Mouse (Mus musculus) neural tube, embryonic 13.5 days (tissue): Measurements from ENCODE around the gene Dclk1. TPM values are rescaled to one million over a fixed set of nuclear protein-coding genes. Genes with fewer than 3 reads are reported as not detected.
A peak's percentile ranks its signal among the peaks of the same experiment; 100 is the strongest.

Experiments used
- ATAC-seq: fragments of 200-750 bp; cut with Nextera tagmentation; 2 replicates; pipeline ENCODE4 v1.8.0; 2017; ENCODE audit warnings: low read depth, mild to moderate bottlenecking, moderate TSS enrichment, moderate library complexity
- H3K27ac ChIP-seq: fragments of 300-500 bp; sonication (generic); replicated peaks from 2 replicates; pipeline ENCODE4 v1.5.1; 2015; ENCODE audit warnings: moderate library complexity, mild to moderate bottlenecking, inconsistent platforms
- H3K27me3 ChIP-seq: fragments of 300-500 bp; sonication (generic); 2 replicates; pipeline ENCODE4 v1.6.1; 2015; ENCODE audit warnings: mild to moderate bottlenecking, inconsistent platforms
- H3K36me3 ChIP-seq: fragments of 300-500 bp; sonication (generic); 2 replicates; pipeline ENCODE4 v1.6.1; 2015; ENCODE audit warnings: mild to moderate bottlenecking, inconsistent platforms
- H3K4me1 ChIP-seq: fragments of 300-500 bp; sonication (generic); replicated peaks from 2 replicates; pipeline ENCODE4 v1.6.1; 2015; ENCODE audit warnings: inconsistent platforms
- H3K4me2 ChIP-seq: fragments of 300-500 bp; sonication (generic); 2 replicates; pipeline ENCODE4 v1.6.1; 2015; ENCODE audit warnings: inconsistent platforms, mild to moderate bottlenecking, moderate library complexity
- H3K4me3 ChIP-seq: fragments of 300-500 bp; sonication (generic); 2 replicates; pipeline ENCODE4 v1.5.1; 2015; ENCODE audit warnings: mild to moderate bottlenecking, inconsistent platforms
- H3K9ac ChIP-seq: fragments of 300-500 bp; sonication (generic); 2 replicates; pipeline ENCODE4 v1.6.1; 2015; ENCODE audit warnings: moderate library complexity, mild to moderate bottlenecking, inconsistent platforms
- H3K9me3 ChIP-seq: fragments of 300-500 bp; sonication (generic); 2 replicates; pipeline ENCODE4 v1.6.1; 2016; ENCODE audit warnings: inconsistent platforms
- WGBS: fragments of 180-500 bp; shearing (Covaris S2); methylation state at CpG from one replicate; pipeline ENCODE4 v1.1.7; 2015; 5-methylcytosine and 5-hydroxymethylcytosine counted together
- polyA plus RNA-seq: library from polyadenylated mRNA; unstranded; fragments of >200 nt; fragmentation: Nextera tagmentation; extraction: Ambion mirVana; gene quantifications from 2 replicates; pipeline ENCODE4 v1.2.1, GENCODE M21; 2015

Dclk1 gene
- polyA plus RNA-seq, 1 experiment from 2014 or later: 190 TPM

DNA sequence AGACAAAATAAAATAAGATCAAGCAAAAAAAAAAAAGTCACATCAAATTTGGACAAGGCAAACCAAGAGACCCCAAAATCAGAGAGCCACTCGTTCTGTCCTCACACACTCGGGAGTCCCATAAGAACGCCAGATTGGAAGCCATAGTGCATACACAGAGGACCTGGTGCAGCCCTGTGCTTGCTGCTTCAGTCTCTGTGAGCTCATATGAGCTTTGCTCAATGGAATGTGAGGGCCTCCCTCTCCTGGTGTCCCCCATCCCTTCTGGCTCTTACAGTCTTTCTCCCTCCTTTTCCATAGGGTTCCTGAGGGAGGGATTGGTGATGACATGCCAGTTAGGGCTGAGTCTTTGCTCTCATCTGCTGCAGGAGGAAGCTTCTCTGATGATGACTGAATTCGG is 27.6 kb downstream of the Dclk1 start:
- H3K4me1 ChIP-seq: peaks cover 23% of the 10 kb centered on the region
- no peak for ATAC-seq
- no peak overlapping the region for H3K4me3 ChIP-seq
- H3K27ac ChIP-seq: no peak overlapping the region
- 87% methylated on average over 4 of the region's 4 CpGs for WGBS
- H3K9ac ChIP-seq: no peak overlapping the region
- no peaks in the 10 kb centered on the region for H3K27me3 ChIP-seq
- H3K4me2 ChIP-seq: no peak overlapping the region
- H3K36me3 ChIP-seq: peaks cover 11% of the 10 kb centered on the region
- H3K9me3 ChIP-seq: no peaks in the 10 kb centered on the region; the same call in 1 of the 2 replicates

DNA sequence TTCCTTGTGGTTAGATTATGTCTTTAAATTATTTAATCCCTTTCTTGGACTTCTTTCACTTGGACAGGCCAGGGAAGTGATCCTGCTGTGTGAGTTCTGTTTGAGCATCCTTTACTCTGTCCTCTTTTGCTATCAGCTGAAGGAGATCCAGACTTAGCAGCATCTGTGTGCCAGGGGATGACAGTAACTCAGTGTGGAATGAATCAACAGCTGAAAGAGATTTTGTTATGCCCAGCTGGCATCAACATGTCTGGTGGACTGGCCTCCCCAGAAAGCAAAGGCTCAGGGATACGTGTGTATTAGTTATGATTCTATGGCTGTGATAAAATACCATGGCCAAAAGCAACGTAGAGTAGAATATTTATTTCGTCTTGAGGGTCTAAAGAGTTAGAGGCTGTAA is 28.2 kb downstream of the Dclk1 start:
- no peak overlapping the region for H3K4me2 ChIP-seq
- 63% methylated on average over 3 of the region's 3 CpGs for WGBS
- H3K27me3 ChIP-seq: no peaks in the 10 kb centered on the region
- ATAC-seq: no peak
- H3K36me3 ChIP-seq: peaks cover 11% of the 10 kb centered on the region
- no peak overlapping the region for H3K9ac ChIP-seq
- peaks cover 23% of the 10 kb centered on the region for H3K4me1 ChIP-seq
- H3K9me3 ChIP-seq: no peaks in the 10 kb centered on the region; the same call in 1 of the 2 replicates
- no peak overlapping the region for H3K4me3 ChIP-seq
- 0 out of 2 replicates have a peak overlapping the region, but pooled peaks have one; percentile 29 for H3K27ac ChIP-seq

DNA sequence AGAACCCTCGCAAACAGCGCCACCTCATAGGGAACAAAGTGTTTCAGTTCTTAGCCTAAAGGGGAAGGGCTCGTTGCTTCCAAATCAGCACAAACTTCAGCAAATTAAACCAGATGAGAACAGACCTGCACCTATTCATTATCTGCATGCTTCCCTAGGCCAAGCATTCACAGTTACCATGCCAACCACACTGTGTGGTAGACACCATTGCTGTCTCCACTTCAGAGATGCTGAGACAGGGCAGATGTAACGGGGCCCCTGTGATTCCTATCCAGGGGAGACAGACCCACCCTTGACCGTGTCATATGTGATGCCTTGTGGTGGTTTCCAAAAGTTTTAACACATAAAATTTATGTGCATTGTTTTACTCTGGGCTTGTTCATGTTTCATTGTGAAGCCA is 28.8 kb downstream of the Dclk1 start:
- Histone ChIP-seq H3K9ac (no peak overlapping the region), H3K27me3 (no peaks in the 10 kb centered on the region), H3K9me3 (no peaks in the 10 kb centered on the region; the same call in 1 of the 2 replicates), H3K4me3 (no peak overlapping the region), H3K36me3 (peaks cover 7% of the 10 kb centered on the region), H3K27ac (0 out of 2 replicates have a peak overlapping the region, but pooled peaks have one; percentile 29), H3K4me2 (no peak overlapping the region), H3K4me1 (peaks cover 23% of the 10 kb centered on the region)
- peak; percentile 54; the same call in 1 of the 2 replicates for ATAC-seq
- 34% methylated on average over 5 of the region's 5 CpGs for WGBS

DNA sequence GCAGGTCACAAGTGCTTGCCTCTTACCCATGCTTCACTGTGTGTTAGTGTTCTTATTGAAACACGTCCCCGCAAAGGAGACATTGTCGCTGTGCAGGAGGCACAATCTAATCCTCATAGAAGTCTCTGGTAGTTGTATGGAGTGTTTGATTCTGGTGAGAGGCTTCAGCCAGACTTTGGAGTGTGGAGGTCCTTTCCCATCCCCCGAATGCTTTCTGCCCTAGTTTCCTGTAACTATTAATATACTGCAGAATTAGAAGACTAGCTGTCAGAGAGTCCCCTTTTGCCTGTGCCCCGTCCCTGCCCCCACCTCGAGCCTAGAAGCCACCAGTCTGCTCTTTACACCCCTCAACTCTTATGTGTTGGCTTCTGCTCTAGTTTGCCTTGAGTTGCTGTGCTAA is 30.4 kb downstream of the Dclk1 start:
- Histone ChIP-seq H3K9ac (no peak overlapping the region), H3K4me2 (no peak overlapping the region), H3K36me3 (0 out of 2 replicates have a peak, but pooled peaks cover 10% of the 10 kb centered on the region), H3K9me3 (no peaks in the 10 kb centered on the region; the same call in 1 of the 2 replicates), H3K27me3 (no peaks in the 10 kb centered on the region), H3K4me1 (peaks cover 26% of the 10 kb centered on the region), H3K27ac (no peak overlapping the region), H3K4me3 (no peak overlapping the region)
- no peak for ATAC-seq
- 88% methylated on average over 6 of the region's 6 CpGs for WGBS

DNA sequence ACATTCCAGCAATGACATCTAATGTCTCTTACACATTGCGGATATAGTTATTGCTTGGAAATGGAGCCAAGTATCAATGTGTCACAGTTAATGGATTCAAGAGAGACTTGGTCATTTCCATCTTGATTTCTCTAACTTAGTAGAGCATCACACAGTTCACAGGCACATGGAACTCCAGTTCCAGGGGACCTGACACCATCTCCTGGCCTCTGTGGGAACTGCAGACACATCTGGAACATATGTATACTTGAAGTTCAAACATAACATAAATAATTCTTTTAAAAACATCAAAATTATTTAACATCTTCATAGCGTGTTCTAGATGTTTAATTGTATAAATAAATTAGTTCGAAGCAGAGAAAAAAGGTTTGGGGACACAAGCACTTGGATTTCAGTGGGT is 34.3 kb downstream of the Dclk1 start:
- Histone ChIP-seq H3K36me3 (0 out of 2 replicates have a peak, but pooled peaks cover 10% of the 10 kb centered on the region), H3K4me1 (peaks cover 30% of the 10 kb centered on the region), H3K27ac (no peak overlapping the region), H3K4me2 (no peak overlapping the region), H3K4me3 (no peak overlapping the region), H3K9me3 (no peaks in the 10 kb centered on the region; the same call in 1 of the 2 replicates), H3K27me3 (no peaks in the 10 kb centered on the region), H3K9ac (no peak overlapping the region)
- WGBS: 93% methylated on average over 3 of the region's 3 CpGs
- no peak for ATAC-seq

DNA sequence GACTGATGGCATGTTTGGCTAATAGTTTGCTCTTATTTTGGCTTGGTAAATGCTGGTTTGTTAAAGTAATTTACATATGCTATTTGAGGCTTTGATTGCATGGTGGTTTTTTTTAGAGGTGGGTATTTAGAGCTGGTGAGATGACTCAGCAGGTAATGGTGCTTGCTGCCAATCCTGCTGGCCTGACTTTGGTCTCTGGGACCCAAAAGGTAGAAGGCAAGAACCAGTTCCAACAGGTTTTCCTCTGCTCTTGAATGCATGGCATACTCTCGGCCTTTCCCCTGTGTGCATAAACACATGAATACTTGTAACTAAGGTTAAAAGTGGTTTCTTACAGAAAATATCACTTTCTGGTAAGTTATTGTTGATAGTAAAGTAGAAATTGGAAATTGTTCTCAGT is 34.7 kb downstream of the Dclk1 start:
- Histone ChIP-seq H3K27ac (no peak overlapping the region), H3K4me2 (no peak overlapping the region), H3K4me3 (no peak overlapping the region), H3K4me1 (peaks cover 27% of the 10 kb centered on the region), H3K27me3 (no peaks in the 10 kb centered on the region), H3K36me3 (0 out of 2 replicates have a peak, but pooled peaks cover 10% of the 10 kb centered on the region), H3K9me3 (no peaks in the 10 kb centered on the region; the same call in 1 of the 2 replicates), H3K9ac (no peak overlapping the region)
- ATAC-seq: no peak
- 91% methylated on average over 1 of the region's 1 CpGs for WGBS

DNA sequence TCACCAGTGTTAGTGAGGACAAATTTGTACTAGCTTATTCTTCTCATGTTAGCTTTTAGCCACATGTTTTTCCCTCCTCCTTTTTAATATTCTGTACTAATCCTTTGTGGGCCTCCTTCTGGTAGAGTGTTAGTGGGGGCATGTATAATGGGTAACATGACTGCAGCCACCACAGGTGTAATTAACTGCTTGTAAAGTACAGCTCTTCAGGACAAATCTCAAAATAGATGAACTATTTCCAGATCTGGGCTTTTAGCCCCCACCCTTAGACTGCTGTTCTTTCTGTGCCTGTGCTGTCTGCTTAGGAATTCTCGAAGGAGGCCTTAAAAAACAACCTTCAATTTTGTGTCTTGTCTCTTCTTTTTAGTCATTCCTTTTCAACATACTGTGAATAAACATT is 35.7 kb downstream of the Dclk1 start:
- H3K9ac ChIP-seq: no peak overlapping the region
- H3K4me3 ChIP-seq: no peak overlapping the region
- H3K9me3 ChIP-seq: no peaks in the 10 kb centered on the region; the same call in 1 of the 2 replicates
- no peak overlapping the region for H3K4me2 ChIP-seq
- ATAC-seq: no peak
- peaks cover 23% of the 10 kb centered on the region for H3K4me1 ChIP-seq
- 0 out of 2 replicates have a peak overlapping the region, but pooled peaks have one; percentile 1 for H3K27ac ChIP-seq
- WGBS: 71% methylated on average over 1 of the region's 1 CpGs
- 0 out of 2 replicates have a peak, but pooled peaks cover 10% of the 10 kb centered on the region for H3K36me3 ChIP-seq
- no peaks in the 10 kb centered on the region for H3K27me3 ChIP-seq

DNA sequence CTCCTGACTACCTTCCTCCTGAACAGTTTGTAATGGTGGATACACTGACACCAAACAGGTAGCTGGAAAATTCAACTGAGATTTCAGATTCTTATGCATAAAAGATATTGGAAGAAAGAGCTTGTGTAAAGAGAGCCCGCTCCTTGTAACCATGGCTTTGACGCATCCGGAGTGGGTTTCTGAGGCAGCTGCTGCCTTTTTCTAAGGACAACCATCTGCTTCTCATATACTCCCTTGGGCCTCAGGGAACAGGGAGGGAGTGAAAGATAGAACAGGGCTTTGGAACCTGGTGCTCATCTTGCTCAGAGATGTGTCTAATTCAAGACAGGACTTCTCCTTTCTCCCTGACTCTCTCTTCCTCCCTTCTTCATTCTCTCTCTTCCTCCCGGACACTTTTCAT is 37.8 kb downstream of the Dclk1 start:
- H3K4me1 ChIP-seq: peaks cover 44% of the 10 kb centered on the region
- H3K9ac ChIP-seq: no peak overlapping the region
- no peaks in the 10 kb centered on the region for H3K9me3 ChIP-seq
- no peak overlapping the region for H3K27ac ChIP-seq
- no peak overlapping the region for H3K4me2 ChIP-seq
- H3K27me3 ChIP-seq: no peaks in the 10 kb centered on the region
- H3K4me3 ChIP-seq: no peak overlapping the region
- WGBS: 60% methylated on average over 4 of the region's 4 CpGs
- H3K36me3 ChIP-seq: 0 out of 2 replicates have a peak, but pooled peaks cover 10% of the 10 kb centered on the region
- ATAC-seq: no peak

DNA sequence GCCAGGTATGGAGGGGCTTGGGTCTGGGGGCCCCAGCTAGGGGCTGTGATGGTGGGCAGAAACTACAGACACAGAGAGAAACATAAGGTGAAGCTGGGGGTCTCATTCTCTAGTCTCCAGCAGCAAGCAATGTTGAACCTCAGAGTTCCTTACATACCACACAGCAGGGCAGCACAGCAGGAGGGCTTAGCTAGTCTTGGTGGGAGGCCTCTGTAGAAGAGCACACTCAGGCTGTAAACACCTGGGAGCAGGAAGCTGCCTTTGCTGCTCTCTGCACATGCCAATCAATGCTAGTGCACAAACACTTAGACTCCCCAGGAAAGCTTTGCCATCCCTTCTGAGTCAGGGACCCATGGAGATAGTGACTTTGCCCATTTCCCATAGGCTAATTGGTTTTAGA is 38.3 kb downstream of the Dclk1 start:
- no peaks in the 10 kb centered on the region for H3K9me3 ChIP-seq
- ATAC-seq: no peak
- no peak overlapping the region for H3K4me3 ChIP-seq
- H3K9ac ChIP-seq: no peak overlapping the region
- H3K27ac ChIP-seq: no peak overlapping the region
- no peaks in the 10 kb centered on the region for H3K27me3 ChIP-seq
- H3K36me3 ChIP-seq: 0 out of 2 replicates have a peak, but pooled peaks cover 6% of the 10 kb centered on the region
- H3K4me2 ChIP-seq: no peak overlapping the region
- H3K4me1 ChIP-seq: peaks cover 49% of the 10 kb centered on the region

DNA sequence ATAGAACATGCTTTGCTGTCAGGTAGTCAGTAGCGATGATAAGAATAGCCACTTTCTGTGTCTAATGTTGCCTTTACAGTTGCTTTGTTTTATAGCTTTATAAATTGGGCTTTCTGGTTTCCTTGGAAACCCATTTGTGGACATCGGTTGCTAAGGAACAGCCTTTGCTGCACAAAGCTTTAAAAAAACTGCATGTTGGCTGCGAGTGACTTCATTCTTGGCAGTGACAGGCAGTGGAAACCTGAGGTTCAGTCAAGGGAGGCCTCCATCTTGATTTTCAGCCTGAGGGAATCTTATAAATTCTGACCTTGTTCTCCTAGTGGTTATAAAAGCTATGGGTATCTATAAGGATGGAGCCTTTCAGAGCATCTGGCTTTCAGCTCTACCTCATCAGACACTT is 42.1 kb downstream of the Dclk1 start:
- no peaks in the 10 kb centered on the region for H3K9me3 ChIP-seq
- H3K4me2 ChIP-seq: peak overlapping the region; percentile 15; the same call in 1 of the 2 replicates
- peak overlapping the region; percentile 75 for H3K27ac ChIP-seq
- H3K4me1 ChIP-seq: peaks cover 37% of the 10 kb centered on the region
- H3K36me3 ChIP-seq: no peaks in the 10 kb centered on the region
- no peak overlapping the region for H3K4me3 ChIP-seq
- no peak overlapping the region for H3K9ac ChIP-seq
- H3K27me3 ChIP-seq: no peaks in the 10 kb centered on the region
- WGBS: 14% methylated on average over 3 of the region's 3 CpGs
- peak; percentile 85 for ATAC-seq

DNA sequence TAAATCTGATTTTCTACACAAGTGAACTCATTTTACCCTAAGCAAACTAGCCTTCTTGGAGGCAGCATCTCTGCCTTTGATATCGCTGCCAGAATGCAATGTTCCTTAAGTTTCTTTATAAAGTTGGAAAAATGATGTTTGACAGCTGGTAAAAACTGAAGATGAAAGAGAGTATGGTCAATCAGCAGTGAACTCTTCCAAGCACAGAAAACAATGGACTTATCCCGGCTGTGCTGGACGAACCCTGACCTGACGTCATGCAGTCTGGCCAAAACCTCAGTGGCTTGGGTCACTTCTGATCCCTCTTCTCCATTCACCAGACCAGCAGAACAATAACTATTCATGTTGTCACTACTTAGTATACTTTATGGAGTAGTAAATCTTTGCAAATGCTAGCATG is 46.6 kb downstream of the Dclk1 start:
- no peaks in the 10 kb centered on the region for H3K9me3 ChIP-seq
- H3K27me3 ChIP-seq: no peaks in the 10 kb centered on the region
- no peak overlapping the region for H3K27ac ChIP-seq
- H3K9ac ChIP-seq: no peak overlapping the region
- H3K36me3 ChIP-seq: no peaks in the 10 kb centered on the region
- no peak overlapping the region for H3K4me3 ChIP-seq
- peaks cover 36% of the 10 kb centered on the region for H3K4me1 ChIP-seq
- H3K4me2 ChIP-seq: no peak overlapping the region
- no peak for ATAC-seq
- WGBS: 39% methylated on average over 4 of the region's 4 CpGs

DNA sequence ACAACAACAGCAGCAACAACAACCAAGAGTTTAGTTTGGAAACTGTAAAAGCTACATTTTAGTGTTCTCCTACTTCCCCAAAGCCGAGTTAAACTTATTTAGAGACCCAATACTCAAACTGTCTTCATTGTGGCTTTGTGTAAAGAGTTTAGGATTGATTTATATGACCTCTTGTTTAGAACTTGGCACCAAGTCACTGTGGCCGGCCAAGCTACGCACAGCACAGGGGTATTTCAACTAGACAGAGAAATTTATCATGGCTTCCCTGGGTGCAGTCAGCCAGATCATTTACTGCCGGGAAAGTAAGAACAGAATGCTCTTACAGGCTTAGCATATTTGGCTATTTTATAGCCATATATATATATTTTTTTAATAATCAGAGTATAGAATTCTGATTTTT is 49.8 kb downstream of the Dclk1 start:
- Histone ChIP-seq H3K4me1 (peaks cover 19% of the 10 kb centered on the region), H3K4me3 (no peak overlapping the region), H3K9ac (no peak overlapping the region), H3K9me3 (no peaks in the 10 kb centered on the region), H3K4me2 (no peak overlapping the region), H3K27ac (peak overlapping the region; percentile 3; the same call in 1 of the 2 replicates), H3K36me3 (no peaks in the 10 kb centered on the region), H3K27me3 (no peaks in the 10 kb centered on the region)
- ATAC-seq: peak; percentile 57; the same call in 1 of the 2 replicates
- WGBS: 13% methylated on average over 4 of the region's 4 CpGs
